Mouse (Mus musculus) midbrain, embryonic 15.5 days (tissue): ENCODE data around the gene Olfr202. TPM values are rescaled to one million over a fixed set of nuclear protein-coding genes. Genes with fewer than 3 reads are reported as not detected.

Experiments used
- polyA plus RNA-seq: library from polyadenylated mRNA; unstranded; fragments of >200 nt; fragmentation: Nextera tagmentation; extraction: Ambion mirVana; gene quantifications from 2 replicates; pipeline ENCODE4 v1.2.1, GENCODE M21; 2015

The Olfr202 gene
- polyA plus RNA-seq, 1 experiment from 2014 or later: not detected

Other genes starting within 250 kb of the Olfr202 start
- gene Olfr187, start 247.0 kb downstream of the Olfr202 start, polyA plus RNA-seq: not detected in 2 replicates
- gene Olfr190, start 208.8 kb downstream of the Olfr202 start, polyA plus RNA-seq: not detected in 2 replicates
- not detected in 2 replicates for gene Olfr191, start 197.0 kb downstream of the Olfr202 start, polyA plus RNA-seq
- not detected in 2 replicates for gene Olfr193, start 174.9 kb downstream of the Olfr202 start, polyA plus RNA-seq
- gene Olfr194, start 165.7 kb downstream of the Olfr202 start, polyA plus RNA-seq: not detected in 2 replicates
- gene Olfr195, start 139.7 kb downstream of the Olfr202 start, polyA plus RNA-seq: not detected in 2 replicates
- not detected in 2 replicates for gene Olfr196, start 116.3 kb downstream of the Olfr202 start, polyA plus RNA-seq
- not detected in 2 replicates for gene Olfr198, start 83.3 kb downstream of the Olfr202 start, polyA plus RNA-seq
- gene Olfr199, start 67.0 kb downstream of the Olfr202 start, polyA plus RNA-seq: not detected in 2 replicates
- not detected in 2 replicates for gene Olfr201, start 14.2 kb downstream of the Olfr202 start, polyA plus RNA-seq
- not detected in 2 replicates for gene Olfr203, start 12.1 kb upstream of the Olfr202 start, polyA plus RNA-seq
- not detected in 2 replicates for gene Olfr204, start 31.5 kb upstream of the Olfr202 start, polyA plus RNA-seq
- not detected in 2 replicates for gene Olfr205, start 44.3 kb upstream of the Olfr202 start, polyA plus RNA-seq
- not detected in 2 replicates for gene Olfr206, start 62.5 kb upstream of the Olfr202 start, polyA plus RNA-seq
- gene Olfr209, start 77.2 kb upstream of the Olfr202 start, polyA plus RNA-seq: not detected in 2 replicates
- 0.06 and 0.13 TPM in 2 replicates for gene Gabrr3, start 120.5 kb upstream of the Olfr202 start, polyA plus RNA-seq
- gene Riox2, start 185.0 kb upstream of the Olfr202 start, polyA plus RNA-seq: 13.6 and 14.0 TPM in 2 replicates